Mouse (Mus musculus) megakaryocyte, embryonic 14.5 days (primary cell): ENCODE data around the gene Mier1.

Experiments used
- FLI1 ChIP-seq: IDR thresholded peaks from 2 replicates; pipeline ENCODE4 v1.6.1; 2012; ENCODE audit warnings: low read length, inconsistent platforms, mixed read lengths
- GATA1 ChIP-seq: IDR thresholded peaks from 3 replicates; pipeline ENCODE4 v1.6.1; 2012; ENCODE audit warnings: mixed read lengths, low read length, inconsistent platforms, borderline replicate concordance

DNA sequence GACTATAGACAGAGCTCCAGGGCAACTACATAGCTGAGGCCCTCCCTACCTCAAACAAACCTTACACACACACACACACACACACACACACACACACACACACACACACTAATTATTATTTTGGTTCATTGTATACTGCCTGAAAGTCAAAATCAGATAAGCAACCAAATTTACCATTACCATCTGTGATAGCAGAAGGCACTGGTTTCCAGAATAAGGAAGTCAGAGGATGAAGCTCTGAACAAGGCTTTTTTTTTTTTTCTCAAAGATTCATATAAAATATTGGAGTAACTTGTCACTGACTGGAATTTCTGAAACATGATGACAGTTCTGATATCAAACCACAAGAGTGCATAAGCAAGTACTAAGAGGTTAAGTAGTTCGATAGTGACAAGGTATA lies 94.4 kb downstream of the Mier1 start:
- no peak for TF ChIP-seq GATA1
- TF ChIP-seq FLI1: no peak
